Mouse (Mus musculus): ENCODE results near the gene Gbp4. TPM values are rescaled to one million over a fixed set of nuclear protein-coding genes. Genes with fewer than 3 reads are reported as not detected.

Gbp4 gene
- polyA plus RNA-seq (2014; fragmentation: Illumina TruSeq; extraction: RNeasy Lipid Tissue Mini Kit (QIAGEN cat#74804); ENCODE audit: low read depth, low replicate concordance), result 10.9 TPM

GRCm38 (mm10) chr5:105139409-105140088 lies at the start of gene Gbp4, which contains the start of the genes Gbp9 and Gbp8:
TSS of gene Gbp4 (minus strand) at chr5:105139586.
TSS of gene Gbp9 (minus strand) at chr5:105139539.
TSS of gene Gbp8 (minus strand) at chr5:105139540.

Other genes starting within 250 kb of the Gbp4 start
- gene Abcg3, start 156.9 kb downstream of the Gbp4 start, polyA plus RNA-seq (2014; fragmentation: Illumina TruSeq; extraction: RNeasy Lipid Tissue Mini Kit (QIAGEN cat#74804); ENCODE audit: low read depth, low replicate concordance), result 2.7 TPM
- 27.3 TPM for gene Gbp9, start within 50 bp of the Gbp4 start, polyA plus RNA-seq (2014; fragmentation: Illumina TruSeq; extraction: RNeasy Lipid Tissue Mini Kit (QIAGEN cat#74804); ENCODE audit: low read depth, low replicate concordance)
- gene Gbp8, start within 50 bp of the Gbp4 start, polyA plus RNA-seq (2014; fragmentation: Illumina TruSeq; extraction: RNeasy Lipid Tissue Mini Kit (QIAGEN cat#74804); ENCODE audit: low read depth, low replicate concordance), result 1.1 TPM
- 3.3 TPM for gene Gbp10, start 99.9 kb upstream of the Gbp4 start, polyA plus RNA-seq (2014; fragmentation: Illumina TruSeq; extraction: RNeasy Lipid Tissue Mini Kit (QIAGEN cat#74804); ENCODE audit: low read depth, low replicate concordance)
- gene Gm43302, start 154.1 kb upstream of the Gbp4 start, polyA plus RNA-seq (2014; fragmentation: Illumina TruSeq; extraction: RNeasy Lipid Tissue Mini Kit (QIAGEN cat#74804); ENCODE audit: low read depth, low replicate concordance), result 0.87 TPM
- gene Gbp6, start 154.1 kb upstream of the Gbp4 start, polyA plus RNA-seq (2014; fragmentation: Illumina TruSeq; extraction: RNeasy Lipid Tissue Mini Kit (QIAGEN cat#74804); ENCODE audit: low read depth, low replicate concordance), result 52.2 TPM

Data from adrenal gland, adult 10 weeks (tissue).